Mouse (Mus musculus): ENCODE measurements at regions not wholly inside any gene's neighbourhood (a gene's known extent, or its start where the extent isn't known, plus 50 kb on each side); places are given as distances from the start of the nearest gene placed in this dataset.

DNA sequence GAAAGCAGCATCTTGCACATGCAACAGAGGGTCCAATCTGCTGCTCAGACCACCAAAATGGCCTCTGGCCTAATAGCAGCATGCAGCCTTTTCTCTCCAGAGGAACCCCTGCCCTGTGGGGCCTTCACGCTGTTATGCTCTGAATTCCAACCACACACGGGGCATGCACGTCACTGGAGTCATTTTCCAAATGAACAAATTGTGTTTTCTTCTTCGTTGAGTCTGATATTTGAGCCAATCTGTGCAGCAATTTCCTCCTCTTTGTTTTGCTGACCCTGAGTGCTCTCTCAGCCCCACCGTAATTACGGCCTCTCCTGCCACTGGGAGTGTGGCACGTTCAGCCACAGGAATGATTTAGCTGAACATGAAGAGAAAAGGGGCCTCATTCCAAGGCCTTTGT is 174.3 kb upstream of the Klhl29 start:
- ATAC-seq (replicated peaks; ENCODE audit: insufficient number of reproducible peaks, low FRiP score, low TSS enrichment) = no peak
- WGBS (ENCODE audit: insufficient replicate concordance) = 67% methylated on average over 7 of the region's 7 CpGs
- Histone ChIP-seq H3K9ac (ENCODE audit: low read depth, low read length) (no peak overlapping the region), H3K36me3 (ENCODE audit: control insufficient read depth, insufficient read depth, low read length) (no peaks in the 10 kb centered on the region), H3K4me1 (ENCODE audit: control insufficient read depth, insufficient read depth, low read length) (no peaks in the 10 kb centered on the region), H3K27me3 (ENCODE audit: control insufficient read depth, insufficient read depth, low read length) (no peaks in the 10 kb centered on the region), H3K4me3 (ENCODE audit: low read depth, low read length) (no peak overlapping the region), H3K9me3 (replicated peaks; ENCODE audit: control insufficient read depth, low read length) (no peaks in the 10 kb centered on the region), H3K27ac (ENCODE audit: low read depth, low read length) (no peak overlapping the region), H3K4me2 (no peak overlapping the region)

DNA sequence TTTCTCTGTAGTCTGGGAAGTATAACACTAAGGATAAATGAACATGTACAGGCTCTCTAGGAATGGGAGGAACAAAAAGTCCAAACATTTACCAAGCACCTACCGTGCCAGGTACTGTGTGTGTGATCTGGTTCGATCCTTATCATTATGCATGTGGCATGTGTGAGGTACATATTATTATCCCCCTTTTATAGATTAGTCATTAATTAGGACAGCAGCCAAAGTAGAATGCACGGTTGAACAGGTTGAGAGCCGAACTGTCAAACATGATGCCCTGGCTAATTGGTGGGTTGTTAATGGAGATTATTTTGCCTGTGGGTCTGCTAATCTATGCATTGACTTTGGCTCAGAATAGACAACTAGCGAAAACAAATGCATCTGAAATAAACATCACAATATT is 172.2 kb upstream of the Klhl29 start:
- Histone ChIP-seq H3K36me3 (ENCODE audit: control insufficient read depth, insufficient read depth, low read length) (no peaks in the 10 kb centered on the region), H3K27ac (ENCODE audit: low read depth, low read length) (no peak overlapping the region), H3K4me1 (ENCODE audit: control insufficient read depth, insufficient read depth, low read length) (no peaks in the 10 kb centered on the region), H3K27me3 (ENCODE audit: control insufficient read depth, insufficient read depth, low read length) (no peaks in the 10 kb centered on the region), H3K9ac (ENCODE audit: low read depth, low read length) (no peak overlapping the region), H3K4me3 (ENCODE audit: low read depth, low read length) (no peak overlapping the region), H3K4me2 (no peak overlapping the region), H3K9me3 (replicated peaks; ENCODE audit: control insufficient read depth, low read length) (no peaks in the 10 kb centered on the region)
- ATAC-seq (replicated peaks; ENCODE audit: insufficient number of reproducible peaks, low FRiP score, low TSS enrichment) = no peak
- 82% methylated on average over 5 of the region's 5 CpGs for WGBS (ENCODE audit: insufficient replicate concordance)

DNA sequence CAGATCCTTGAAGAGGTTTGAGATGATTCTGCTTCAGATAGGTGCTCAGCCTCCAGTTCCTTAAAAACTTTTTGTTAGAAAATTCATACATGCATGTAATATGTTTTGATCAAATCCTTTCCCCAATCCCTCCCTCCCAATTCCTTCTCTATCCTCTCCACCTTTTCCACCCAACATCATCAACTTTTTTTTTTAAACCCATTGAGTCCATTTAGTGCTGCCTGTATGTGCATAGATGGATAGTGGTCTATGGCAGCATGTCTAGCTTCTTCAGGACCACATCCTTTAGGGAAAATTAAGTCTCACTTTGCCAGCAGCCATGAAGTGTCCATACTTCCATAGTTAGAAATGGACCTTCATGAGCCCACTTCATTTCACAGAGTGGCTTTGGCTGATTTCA is 167.2 kb upstream of the Klhl29 start:
- Histone ChIP-seq H3K27me3 (ENCODE audit: control insufficient read depth, insufficient read depth, low read length) (no peaks in the 10 kb centered on the region), H3K4me3 (ENCODE audit: low read depth, low read length) (no peak overlapping the region), H3K9me3 (replicated peaks; ENCODE audit: control insufficient read depth, low read length) (no peaks in the 10 kb centered on the region), H3K36me3 (ENCODE audit: control insufficient read depth, insufficient read depth, low read length) (no peaks in the 10 kb centered on the region), H3K27ac (ENCODE audit: low read depth, low read length) (no peak overlapping the region), H3K4me1 (ENCODE audit: control insufficient read depth, insufficient read depth, low read length) (no peaks in the 10 kb centered on the region), H3K9ac (ENCODE audit: low read depth, low read length) (no peak overlapping the region), H3K4me2 (no peak overlapping the region)
- ATAC-seq (replicated peaks; ENCODE audit: insufficient number of reproducible peaks, low FRiP score, low TSS enrichment) = no peak

DNA sequence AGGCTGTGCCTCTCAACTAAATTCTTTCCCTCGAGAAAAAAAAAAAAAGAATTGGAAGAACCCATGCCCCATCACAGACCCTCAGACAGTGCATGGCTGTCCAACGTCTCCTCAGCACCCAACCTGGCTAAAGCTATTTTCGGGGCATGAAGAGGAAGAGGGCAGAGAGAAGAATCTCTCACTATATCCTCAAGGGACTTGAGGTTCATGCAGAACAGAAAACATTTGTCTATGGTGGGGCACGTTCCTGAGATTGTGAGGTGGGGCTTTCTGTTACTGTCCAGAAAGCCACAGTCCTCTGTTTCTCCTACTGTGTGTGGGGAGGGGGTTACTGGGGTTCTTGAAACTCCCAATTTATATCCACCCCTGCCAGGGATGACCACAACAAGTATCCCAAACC is 120.8 kb upstream of the Klhl29 start:
- Histone ChIP-seq H3K9me3 (replicated peaks; ENCODE audit: control insufficient read depth, low read length) (no peaks in the 10 kb centered on the region), H3K27me3 (ENCODE audit: control insufficient read depth, insufficient read depth, low read length) (no peaks in the 10 kb centered on the region), H3K4me2 (no peak overlapping the region), H3K27ac (ENCODE audit: low read depth, low read length) (no peak overlapping the region), H3K36me3 (ENCODE audit: control insufficient read depth, insufficient read depth, low read length) (no peaks in the 10 kb centered on the region), H3K4me3 (ENCODE audit: low read depth, low read length) (no peak overlapping the region), H3K4me1 (ENCODE audit: control insufficient read depth, insufficient read depth, low read length) (no peaks in the 10 kb centered on the region), H3K9ac (ENCODE audit: low read depth, low read length) (no peak overlapping the region)
- no peak for ATAC-seq (replicated peaks; ENCODE audit: insufficient number of reproducible peaks, low FRiP score, low TSS enrichment)
- 68% methylated on average over 4 of the region's 4 CpGs for WGBS (ENCODE audit: insufficient replicate concordance)

GRCm38 (mm10) chr12:5494657-5495512 is 119.4 kb upstream of the Klhl29 start:
- H3K9me3 ChIP-seq (replicated peaks; ENCODE audit: control insufficient read depth, low read length) = no peaks in the 10 kb centered on the region
- no peak overlapping the region for H3K4me3 ChIP-seq (ENCODE audit: low read depth, low read length)
- H3K4me1 ChIP-seq (ENCODE audit: control insufficient read depth, insufficient read depth, low read length) = no peaks in the 10 kb centered on the region
- H3K9ac ChIP-seq (ENCODE audit: low read depth, low read length) = no peak overlapping the region
- no peaks in the 10 kb centered on the region for H3K36me3 ChIP-seq (ENCODE audit: control insufficient read depth, insufficient read depth, low read length)
- ATAC-seq (replicated peaks; ENCODE audit: insufficient number of reproducible peaks, low FRiP score, low TSS enrichment) = no peak
- no peak overlapping the region for H3K4me2 ChIP-seq
- 45% methylated on average over 7 of the region's 7 CpGs for WGBS (ENCODE audit: insufficient replicate concordance)
- H3K27me3 ChIP-seq (ENCODE audit: control insufficient read depth, insufficient read depth, low read length) = no peaks in the 10 kb centered on the region
- no peak overlapping the region for H3K27ac ChIP-seq (ENCODE audit: low read depth, low read length)

- no peak overlapping the region for H3K4me3 ChIP-seq (ENCODE audit: low read depth, low read length)
- H3K27ac ChIP-seq (ENCODE audit: low read depth, low read length) = no peak overlapping the region
- no peaks in the 10 kb centered on the region for H3K9me3 ChIP-seq (replicated peaks; ENCODE audit: control insufficient read depth, low read length)
- H3K4me1 ChIP-seq (ENCODE audit: control insufficient read depth, insufficient read depth, low read length) = peaks cover 9% of the 10 kb centered on the region
- no peaks in the 10 kb centered on the region for H3K36me3 ChIP-seq (ENCODE audit: control insufficient read depth, insufficient read depth, low read length)
- 74% methylated on average over 9 of the region's 9 CpGs for WGBS (ENCODE audit: insufficient replicate concordance)
- H3K9ac ChIP-seq (ENCODE audit: low read depth, low read length) = no peak overlapping the region
- no peak overlapping the region for H3K4me2 ChIP-seq
- no peak for ATAC-seq (replicated peaks; ENCODE audit: insufficient number of reproducible peaks, low FRiP score, low TSS enrichment)
- H3K27me3 ChIP-seq (ENCODE audit: control insufficient read depth, insufficient read depth, low read length) = no peaks in the 10 kb centered on the region
These were observed 88.9 kb upstream of the Klhl29 start for GRCm38 (mm10) chr12:5464250-5464899.

- Histone ChIP-seq H3K36me3 (ENCODE audit: control insufficient read depth, insufficient read depth, low read length) (no peaks in the 10 kb centered on the region), H3K9ac (ENCODE audit: low read depth, low read length) (no peak overlapping the region), H3K27ac (ENCODE audit: low read depth, low read length) (no peak overlapping the region), H3K27me3 (ENCODE audit: control insufficient read depth, insufficient read depth, low read length) (no peaks in the 10 kb centered on the region), H3K4me2 (no peak overlapping the region), H3K4me3 (ENCODE audit: low read depth, low read length) (no peak overlapping the region), H3K4me1 (ENCODE audit: control insufficient read depth, insufficient read depth, low read length) (no peaks in the 10 kb centered on the region), H3K9me3 (replicated peaks; ENCODE audit: control insufficient read depth, low read length) (no peaks in the 10 kb centered on the region)
- WGBS (ENCODE audit: insufficient replicate concordance) = 80% methylated on average over 2 of the region's 2 CpGs
- ATAC-seq (replicated peaks; ENCODE audit: insufficient number of reproducible peaks, low FRiP score, low TSS enrichment) = no peak
These were observed 77.7 kb upstream of the Klhl29 start for GRCm38 (mm10) chr12:5453157-5453556.

- Histone ChIP-seq H3K4me2 (no peak overlapping the region), H3K27ac (ENCODE audit: low read depth, low read length) (no peak overlapping the region), H3K9me3 (replicated peaks; ENCODE audit: control insufficient read depth, low read length) (no peaks in the 10 kb centered on the region), H3K27me3 (ENCODE audit: control insufficient read depth, insufficient read depth, low read length) (no peaks in the 10 kb centered on the region), H3K36me3 (ENCODE audit: control insufficient read depth, insufficient read depth, low read length) (no peaks in the 10 kb centered on the region), H3K9ac (ENCODE audit: low read depth, low read length) (no peak overlapping the region), H3K4me3 (ENCODE audit: low read depth, low read length) (no peak overlapping the region), H3K4me1 (ENCODE audit: control insufficient read depth, insufficient read depth, low read length) (no peaks in the 10 kb centered on the region)
- ATAC-seq (replicated peaks; ENCODE audit: insufficient number of reproducible peaks, low FRiP score, low TSS enrichment) = no peak
- 68% methylated on average over 2 of the region's 2 CpGs for WGBS (ENCODE audit: insufficient replicate concordance)
These were observed 68.2 kb upstream of the Klhl29 start for GRCm38 (mm10) chr12:5443730-5444129.

- Histone ChIP-seq H3K4me3 (ENCODE audit: low read depth, low read length) (no peak overlapping the region), H3K27me3 (ENCODE audit: control insufficient read depth, insufficient read depth, low read length) (no peaks in the 10 kb centered on the region), H3K27ac (ENCODE audit: low read depth, low read length) (no peak overlapping the region), H3K4me1 (ENCODE audit: control insufficient read depth, insufficient read depth, low read length) (no peaks in the 10 kb centered on the region), H3K36me3 (ENCODE audit: control insufficient read depth, insufficient read depth, low read length) (no peaks in the 10 kb centered on the region), H3K4me2 (no peak overlapping the region), H3K9ac (ENCODE audit: low read depth, low read length) (no peak overlapping the region), H3K9me3 (replicated peaks; ENCODE audit: control insufficient read depth, low read length) (no peaks in the 10 kb centered on the region)
- no peak for ATAC-seq (replicated peaks; ENCODE audit: insufficient number of reproducible peaks, low FRiP score, low TSS enrichment)
- WGBS (ENCODE audit: insufficient replicate concordance) = 81% methylated on average over 7 of the region's 7 CpGs
These were observed 67.6 kb upstream of the Klhl29 start for GRCm38 (mm10) chr12:5443091-5443531.
